Mouse (Mus musculus): ENCODE data around the gene Shc2. TPM values are rescaled to one million over a fixed set of nuclear protein-coding genes. Genes with fewer than 3 reads are reported as not detected.

Gene Shc2
- polyA plus RNA-seq, 1 experiment from 2014 or later: 0.08 TPM

- H3K27ac ChIP-seq (ENCODE audit: low read length): no peak overlapping the region
- no peaks in the 10 kb centered on the region for H3K27me3 ChIP-seq (ENCODE audit: control insufficient read depth, insufficient read depth, low read depth, low read length)
- ATAC-seq (ENCODE audit: low read depth): no peak
- H3K4me1 ChIP-seq (ENCODE audit: control insufficient read depth, low read depth, low read length): no peaks in the 10 kb centered on the region
- H3K4me2 ChIP-seq (ENCODE audit: low read depth, low read length): no peak overlapping the region
- no peak overlapping the region for H3K9ac ChIP-seq (ENCODE audit: low read depth, low read length)
- H3K4me3 ChIP-seq (ENCODE audit: low read depth, low read length): no peak overlapping the region
- no peaks in the 10 kb centered on the region for H3K9me3 ChIP-seq (replicated peaks; ENCODE audit: control insufficient read depth, low read length)
- no peaks in the 10 kb centered on the region for H3K36me3 ChIP-seq (ENCODE audit: control insufficient read depth, insufficient read depth)
- 70% methylated on average over 5 of the region's 5 CpGs for WGBS (ENCODE audit: insufficient replicate concordance)
Measured at GRCm38 (mm10) chr10:79569921-79570320, 67.8 kb downstream of the Shc2 start.

Other genes starting within 250 kb of the Shc2 start
- not detected in 2 replicates for gene Vmn2r83, start 169.2 kb downstream of the Shc2 start, polyA plus RNA-seq (2015; fragmentation: Nextera tagmentation; extraction: Ambion mirVana)
- 24.2 and 26.0 TPM in 2 replicates for gene Plpp2, start 104.1 kb downstream of the Shc2 start, polyA plus RNA-seq (2015; fragmentation: Nextera tagmentation; extraction: Ambion mirVana)
- 10.6 and 11.6 TPM in 2 replicates for gene Mier2, start 82.7 kb downstream of the Shc2 start, polyA plus RNA-seq (2015; fragmentation: Nextera tagmentation; extraction: Ambion mirVana)
- gene Theg, start 50.6 kb downstream of the Shc2 start, polyA plus RNA-seq (2015; fragmentation: Nextera tagmentation; extraction: Ambion mirVana): not detected in 2 replicates
- gene C2cd4c, start 23.9 kb downstream of the Shc2 start, polyA plus RNA-seq (2015; fragmentation: Nextera tagmentation; extraction: Ambion mirVana): not detected in 2 replicates
- not detected in 2 replicates for gene Odf3l2, start 7.8 kb upstream of the Shc2 start, polyA plus RNA-seq (2015; fragmentation: Nextera tagmentation; extraction: Ambion mirVana)
- gene Madcam1, start 26.6 kb upstream of the Shc2 start, polyA plus RNA-seq (2015; fragmentation: Nextera tagmentation; extraction: Ambion mirVana): 0.16 and 0.24 TPM in 2 replicates
- 19.3 and 19.4 TPM in 2 replicates for gene Tpgs1, start 31.5 kb upstream of the Shc2 start, polyA plus RNA-seq (2015; fragmentation: Nextera tagmentation; extraction: Ambion mirVana)
- 80.5 and 81.5 TPM in 2 replicates for gene Cdc34, start 44.3 kb upstream of the Shc2 start, polyA plus RNA-seq (2015; fragmentation: Nextera tagmentation; extraction: Ambion mirVana)
- gene Gzmm, start 51.1 kb upstream of the Shc2 start, polyA plus RNA-seq (2015; fragmentation: Nextera tagmentation; extraction: Ambion mirVana): 0.15 and 0.22 TPM in 2 replicates
- 924 and 947 TPM in 2 replicates for gene Bsg, start 66.6 kb upstream of the Shc2 start, polyA plus RNA-seq (2015; fragmentation: Nextera tagmentation; extraction: Ambion mirVana)
- gene Hcn2, start 78.7 kb upstream of the Shc2 start, polyA plus RNA-seq (2015; fragmentation: Nextera tagmentation; extraction: Ambion mirVana): not detected in 2 replicates
- gene Polrmt, start 108.7 kb upstream of the Shc2 start, polyA plus RNA-seq (2015; fragmentation: Nextera tagmentation; extraction: Ambion mirVana): 13.4 and 14.4 TPM in 2 replicates
- gene Fgf22, start 117.2 kb upstream of the Shc2 start, polyA plus RNA-seq (2015; fragmentation: Nextera tagmentation; extraction: Ambion mirVana): not detected in 2 replicates
- gene Rnf126, start 129.0 kb upstream of the Shc2 start, polyA plus RNA-seq (2015; fragmentation: Nextera tagmentation; extraction: Ambion mirVana): 17.4 and 26.2 TPM in 2 replicates
- 1.0 TPM in 2 replicates for gene Fstl3, start 139.4 kb upstream of the Shc2 start, polyA plus RNA-seq (2015; fragmentation: Nextera tagmentation; extraction: Ambion mirVana)
- 6.3 and 7.1 TPM in 2 replicates for gene Prss57, start 153.0 kb upstream of the Shc2 start, polyA plus RNA-seq (2015; fragmentation: Nextera tagmentation; extraction: Ambion mirVana)
- gene Palm, start 155.7 kb upstream of the Shc2 start, polyA plus RNA-seq (2015; fragmentation: Nextera tagmentation; extraction: Ambion mirVana): 7.9 and 8.0 TPM in 2 replicates
- 0.43 and 1.4 TPM in 2 replicates for gene Misp, start 183.1 kb upstream of the Shc2 start, polyA plus RNA-seq (2015; fragmentation: Nextera tagmentation; extraction: Ambion mirVana)
- 112 and 124 TPM in 2 replicates for gene Ptbp1, start 216.5 kb upstream of the Shc2 start, polyA plus RNA-seq (2015; fragmentation: Nextera tagmentation; extraction: Ambion mirVana)
- gene Prtn3, start 236.6 kb upstream of the Shc2 start, polyA plus RNA-seq (2015; fragmentation: Nextera tagmentation; extraction: Ambion mirVana): 96.8 and 106 TPM in 2 replicates
- 4.8 and 5.1 TPM in 2 replicates for gene Plppr3, start 236.7 kb upstream of the Shc2 start, polyA plus RNA-seq (2015; fragmentation: Nextera tagmentation; extraction: Ambion mirVana)
- gene Elane, start 248.3 kb upstream of the Shc2 start, polyA plus RNA-seq (2015; fragmentation: Nextera tagmentation; extraction: Ambion mirVana): 204 and 208 TPM in 2 replicates